Mouse (Mus musculus) right cerebral cortex, postnatal 10 days (tissue): ENCODE data around the gene Dbnl.

Experiments used
- DNase-seq, 2 experiments: peaks; one replicate each; pipeline ENCODE4 v3.0.0; 2021; ENCODE audit warnings: low spot score in 2 of 2

Gene Dbnl

DNA sequence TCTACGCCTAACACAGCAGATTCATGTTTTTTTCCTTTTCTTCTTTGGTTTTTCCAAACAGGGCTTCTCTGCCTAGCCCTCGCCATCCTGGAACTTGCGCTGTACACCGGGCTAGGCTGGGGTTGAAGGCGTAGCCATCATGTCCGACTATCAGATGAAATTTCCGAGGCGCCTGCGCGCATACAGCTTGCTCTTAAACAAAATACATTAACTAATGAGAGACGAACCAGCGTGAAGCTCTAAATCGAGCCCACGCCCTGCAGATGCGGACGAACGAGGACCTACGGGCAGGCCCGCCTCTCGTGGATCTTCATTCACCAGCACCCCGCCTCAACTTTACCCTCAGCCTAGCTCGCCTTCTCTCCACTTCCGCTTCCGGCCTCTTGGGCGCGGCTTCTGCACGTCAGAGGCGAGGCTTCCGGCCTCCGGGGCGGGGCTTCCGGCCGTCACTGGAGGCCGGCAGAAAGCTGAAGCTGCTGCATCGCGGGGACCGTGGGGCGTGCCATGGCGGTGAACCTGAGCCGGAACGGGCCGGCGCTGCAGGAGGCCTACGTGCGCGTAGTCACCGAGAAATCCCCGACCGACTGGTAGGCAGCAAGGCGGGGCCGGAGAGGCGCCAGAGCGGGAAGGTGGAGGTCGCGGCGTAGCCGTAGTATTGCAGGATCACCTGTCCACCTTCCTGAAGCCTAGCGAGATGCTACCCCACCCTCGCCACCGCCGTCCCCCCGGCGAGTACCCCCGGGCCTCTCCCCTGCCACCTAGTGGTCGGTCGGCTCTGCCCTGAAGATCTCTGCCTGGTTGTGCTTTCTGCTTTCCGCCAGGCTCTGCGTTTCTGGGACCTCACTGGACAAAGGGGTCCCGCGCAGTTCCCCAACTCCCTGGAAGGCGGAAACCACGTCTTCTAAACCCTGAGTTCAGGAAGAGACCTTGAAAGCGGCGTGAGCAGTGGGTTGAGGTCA, at the start of gene Dbnl:
TSS of gene Dbnl (plus strand) at position 433 of the 959 bp plus-strand sequence.
- peak; percentile 97 for DNase-seq

DNA sequence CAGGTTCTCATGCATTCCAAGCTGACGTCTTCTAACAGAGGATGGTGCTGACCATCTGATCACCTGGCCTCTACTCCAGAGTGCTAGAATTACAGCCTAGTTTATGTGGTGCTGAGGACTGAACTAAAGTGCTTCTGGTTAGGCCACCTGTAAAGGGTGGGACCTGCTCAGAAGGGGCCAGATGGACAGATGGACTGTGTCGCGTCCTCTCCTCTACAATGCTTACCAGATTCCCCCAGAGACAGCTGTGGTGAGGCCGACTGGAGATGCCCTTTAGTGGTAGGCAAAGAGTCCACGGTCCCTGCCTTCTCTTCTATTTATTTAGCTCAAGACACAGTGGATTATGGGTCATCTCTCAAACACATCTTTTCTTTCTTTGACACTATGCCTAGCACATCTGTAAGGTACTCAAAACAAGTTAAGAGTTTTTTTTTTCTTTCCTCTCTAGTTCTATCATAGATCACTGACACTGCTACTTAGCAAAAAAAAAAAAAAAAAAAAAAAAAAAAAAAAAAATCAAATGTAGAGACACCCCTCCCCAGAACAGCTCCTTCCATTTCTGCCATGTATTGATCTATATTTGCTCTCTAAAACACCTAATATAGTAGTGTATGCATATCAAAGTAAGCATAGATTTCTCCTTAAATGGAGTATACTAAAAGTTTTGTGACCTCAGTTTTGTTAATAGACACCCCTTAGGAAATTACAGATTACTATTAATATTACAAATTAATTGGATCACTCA, 49.2 kb upstream of the Dbnl start:
- no peak for DNase-seq

DNA sequence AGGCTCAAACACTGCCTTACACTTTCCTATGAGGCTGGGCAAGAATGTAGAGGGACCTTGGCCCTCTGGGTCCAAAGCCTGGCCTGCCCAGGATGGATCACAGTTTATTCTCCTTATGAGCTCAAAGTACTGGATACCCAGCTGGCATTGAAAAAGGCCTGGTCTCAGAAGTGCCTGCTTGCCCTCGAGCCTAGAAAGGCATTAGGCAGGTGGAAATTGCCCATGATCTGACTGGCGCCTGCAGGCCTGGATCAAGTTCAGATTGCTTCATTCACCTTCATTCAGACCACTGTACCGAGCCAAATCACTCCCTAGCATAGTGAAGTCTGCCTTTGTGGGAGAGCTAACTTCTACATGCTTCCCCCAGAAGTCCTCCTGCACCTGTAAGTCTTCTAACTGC, 48.4 kb upstream of the Dbnl start:
- DNase-seq = no peak

DNA sequence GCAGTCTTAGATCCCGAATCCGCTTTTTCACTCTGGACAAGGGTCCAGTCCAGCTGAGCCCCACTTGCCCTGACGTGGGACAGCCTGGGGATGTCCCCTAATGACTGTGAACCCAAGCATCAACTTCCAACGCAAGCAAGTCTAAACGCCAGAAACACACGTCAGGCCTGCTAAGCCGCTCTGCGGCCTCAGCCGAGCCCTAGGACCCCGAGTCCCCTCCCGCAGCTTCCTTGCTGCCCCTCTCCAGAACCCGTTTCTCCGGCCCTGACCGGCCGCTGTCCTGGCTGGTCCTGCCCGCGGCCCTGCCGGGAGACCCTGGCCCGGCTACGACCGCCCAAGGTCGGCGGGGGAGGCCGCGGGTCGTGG, 47.7 kb upstream of the Dbnl start:
- DNase-seq = no peak

DNA sequence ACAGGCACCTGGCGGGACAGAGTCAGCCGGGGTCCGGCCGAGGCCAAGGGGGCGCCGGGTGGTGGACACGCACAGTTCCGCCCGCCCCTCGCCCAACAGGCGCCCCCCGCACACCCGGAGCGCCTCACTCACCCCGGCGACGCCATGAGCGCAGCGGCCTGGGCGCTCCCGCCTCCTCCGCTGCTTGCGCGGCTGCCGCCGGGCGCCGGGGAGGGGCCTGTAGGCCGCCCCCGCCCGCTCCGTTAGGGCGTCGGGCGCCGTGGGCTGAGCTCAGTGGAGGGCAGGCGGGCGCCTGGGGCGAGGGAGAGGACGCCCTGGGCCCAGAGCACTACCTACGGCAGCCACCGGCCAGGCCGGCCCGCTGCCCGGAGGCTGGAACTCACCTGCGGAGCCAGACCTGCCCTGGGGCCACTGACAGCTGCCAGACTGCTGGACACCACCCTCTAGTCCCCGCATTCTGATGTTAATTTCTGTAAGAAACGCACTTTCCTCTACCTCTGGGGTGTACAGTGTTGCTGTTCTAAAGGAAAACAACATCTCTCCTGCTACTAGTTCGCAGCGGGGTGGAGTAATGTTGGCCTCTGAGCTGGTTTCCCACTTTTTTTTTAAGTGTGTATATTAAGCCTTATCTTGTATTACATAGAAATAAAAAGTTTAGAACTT, 47.2 kb upstream of the Dbnl start:
- DNase-seq = peak; percentile 80 to 83

DNA sequence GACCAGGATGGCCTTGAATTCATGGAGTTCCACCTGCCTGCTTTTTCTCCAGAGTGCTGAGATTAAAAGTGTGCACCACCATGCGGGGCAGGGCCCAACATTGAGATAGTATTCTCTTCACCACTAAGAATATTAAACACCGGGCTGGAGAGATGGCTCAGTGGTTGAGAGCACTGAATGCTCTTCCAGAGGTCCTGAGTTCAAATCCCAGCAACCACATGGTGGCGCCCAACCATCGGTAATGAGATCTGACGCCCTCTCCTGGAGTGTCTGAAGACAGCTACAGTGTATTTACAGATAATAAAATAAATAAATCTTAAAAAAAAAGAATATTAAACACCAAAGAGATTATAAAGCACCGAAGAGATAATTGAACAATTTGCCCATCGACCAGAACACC, 46.2 kb upstream of the Dbnl start:
- DNase-seq = no peak

DNA sequence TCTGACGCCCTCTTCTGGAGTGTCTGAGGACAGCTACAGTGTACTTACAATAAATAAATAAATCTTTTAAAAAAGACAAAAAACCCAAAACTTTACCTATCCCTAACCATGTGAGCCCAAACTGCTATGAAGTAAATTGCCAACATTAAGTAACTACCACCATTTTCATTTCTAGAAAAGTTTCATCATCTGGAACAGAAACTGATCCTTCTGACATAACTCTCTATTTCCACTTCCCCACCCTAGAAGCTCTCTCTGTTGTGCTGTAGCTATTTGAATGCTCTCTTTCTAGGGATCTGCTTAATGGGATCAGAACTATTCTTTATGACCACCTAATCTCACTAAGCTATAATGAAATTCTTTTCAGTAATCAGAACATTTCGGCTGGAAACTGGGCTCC, 43.3 kb upstream of the Dbnl start:
- DNase-seq = no peak

DNA sequence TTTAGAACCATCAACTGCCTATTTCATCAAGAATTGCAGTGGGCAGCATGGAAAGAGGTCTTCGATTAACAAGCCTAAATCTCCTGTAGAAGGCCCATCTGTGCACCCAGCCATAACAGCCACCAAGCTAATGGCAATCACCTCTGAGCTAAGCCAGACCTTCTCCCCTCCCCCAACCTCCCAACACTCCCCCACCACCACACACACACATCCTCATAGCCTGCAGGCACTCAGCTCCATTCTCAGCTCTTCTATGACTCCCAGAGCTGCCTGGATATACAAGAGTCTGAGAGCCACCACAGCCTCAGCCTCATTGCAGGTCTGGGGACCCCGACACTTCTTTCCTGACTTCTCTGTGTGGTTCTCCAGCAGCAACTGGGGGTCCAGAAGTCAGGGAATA, 34.5 kb upstream of the Dbnl start:
- DNase-seq = no peak

DNA sequence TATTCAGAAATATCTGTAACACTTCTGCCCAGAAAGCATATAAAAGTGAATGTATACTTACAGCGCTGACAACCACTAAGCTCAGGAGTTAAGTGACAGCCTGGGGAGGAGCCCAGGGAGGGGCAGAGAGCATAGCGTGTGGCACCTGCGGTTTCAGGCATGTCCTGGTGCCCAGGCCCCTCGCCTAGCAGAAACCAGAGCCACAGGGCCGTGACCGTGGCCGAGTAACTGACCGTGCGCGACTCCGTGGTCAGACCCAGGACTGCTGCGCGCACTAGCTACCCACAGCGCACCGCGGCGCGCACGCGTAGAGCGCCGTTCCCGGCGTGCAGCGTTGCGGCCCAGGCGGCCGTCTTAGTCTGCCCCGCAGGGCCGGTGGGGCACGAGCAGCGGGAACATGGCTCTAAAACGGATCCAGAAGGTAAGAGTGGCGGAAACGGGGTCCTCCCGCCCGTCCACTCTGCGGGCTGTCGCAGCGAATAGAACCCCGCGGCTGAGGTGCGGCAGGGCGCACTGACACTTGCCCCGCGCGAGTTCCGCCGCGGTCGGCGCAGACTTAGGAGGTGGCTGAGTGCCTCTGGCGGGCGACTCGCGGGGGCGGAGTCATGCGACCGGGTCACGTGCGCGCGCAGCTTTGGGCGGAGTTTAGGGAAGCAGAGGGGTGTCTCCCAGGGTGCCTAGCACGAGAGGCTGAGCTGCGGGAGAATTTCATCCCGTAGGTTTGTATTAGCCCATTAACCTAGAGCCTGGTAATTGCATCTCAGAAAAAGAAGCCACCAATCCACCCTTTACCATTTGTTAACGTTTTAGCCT, 26.3 kb upstream of the Dbnl start, which contains the start of gene Urgcp:
TSS of gene Urgcp (minus strand) at position 557 of the 813 bp plus-strand sequence.
- DNase-seq = peak; percentile 93 to 95

DNA sequence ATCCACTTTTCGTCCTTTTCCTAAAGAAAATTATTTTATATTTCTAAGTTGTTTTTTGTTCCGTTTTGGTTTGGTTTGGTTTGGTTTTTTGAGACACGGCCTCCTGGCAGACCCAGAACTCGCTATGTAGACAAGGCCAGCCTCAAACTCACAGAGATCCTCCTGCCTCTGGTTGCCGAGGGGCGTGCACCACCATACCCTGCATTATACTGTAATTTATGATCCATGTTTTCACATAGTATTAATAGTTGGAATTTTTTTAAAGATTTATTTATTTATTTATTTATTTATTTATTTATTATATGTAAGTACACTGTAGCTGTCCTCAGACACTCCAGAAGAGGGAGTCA, 25.7 kb upstream of the Dbnl start:
- DNase-seq = no peak

DNA sequence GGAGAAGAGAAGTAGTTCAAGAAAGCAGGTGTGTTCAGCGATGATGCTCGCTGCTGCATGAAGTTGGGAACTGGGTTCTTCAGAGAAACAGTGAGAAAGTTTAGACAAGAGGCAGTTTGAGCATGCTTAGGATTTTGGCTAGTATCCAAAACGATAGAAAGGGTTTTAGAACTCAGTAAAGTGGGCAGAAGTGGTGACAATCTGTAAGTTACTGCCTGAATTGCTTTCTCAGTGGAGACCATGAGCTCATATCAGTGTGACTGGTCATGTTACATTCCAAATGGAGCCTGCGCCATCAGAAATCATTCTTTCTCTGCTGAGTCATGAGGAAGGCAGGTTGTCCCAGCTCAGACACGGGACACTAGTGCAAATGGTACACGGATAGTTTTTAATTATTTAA, 22.3 kb upstream of the Dbnl start:
- no peak for DNase-seq

DNA sequence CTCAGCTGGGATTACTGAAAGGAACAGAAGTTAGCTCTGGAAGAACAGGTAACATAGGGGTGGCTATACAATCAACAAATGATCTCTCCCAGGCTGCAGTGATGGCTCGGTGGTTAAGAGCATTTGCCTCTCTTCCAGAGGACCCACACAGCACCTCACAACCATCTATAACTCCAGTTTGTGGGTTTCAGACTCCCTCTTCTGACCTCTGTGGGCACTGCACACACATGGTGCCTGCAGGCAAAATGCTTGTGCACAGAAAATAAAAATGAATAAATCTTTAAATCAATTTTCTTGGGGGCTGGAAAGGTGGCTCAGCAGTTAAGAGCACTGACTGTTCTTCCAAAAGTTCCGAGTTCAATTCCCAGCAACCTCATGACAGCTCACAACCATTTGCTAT, 9.8 kb upstream of the Dbnl start:
- no peak for DNase-seq

DNA sequence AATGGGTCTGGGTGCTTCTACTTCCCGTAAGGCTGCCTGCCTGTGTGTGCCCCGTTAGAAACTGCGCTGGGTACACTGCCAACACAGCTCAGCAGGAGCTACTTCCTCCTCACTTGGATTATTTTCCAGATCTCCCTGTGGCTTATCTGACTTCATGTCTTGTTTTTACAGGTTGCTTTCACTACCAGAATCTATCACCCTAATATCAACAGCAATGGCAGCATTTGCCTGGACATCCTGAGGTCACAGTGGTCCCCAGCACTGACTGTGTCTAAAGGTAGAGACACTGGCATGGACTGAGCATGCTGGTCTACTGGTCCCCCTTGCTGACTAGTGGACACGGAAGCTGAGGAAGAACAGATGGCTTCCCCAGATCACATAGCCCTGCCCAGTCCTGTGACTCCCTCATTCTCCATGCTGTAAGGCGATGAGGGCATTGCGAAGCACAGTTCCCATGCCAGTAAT, 8.2 kb upstream of the Dbnl start:
- DNase-seq = no peak

DNA sequence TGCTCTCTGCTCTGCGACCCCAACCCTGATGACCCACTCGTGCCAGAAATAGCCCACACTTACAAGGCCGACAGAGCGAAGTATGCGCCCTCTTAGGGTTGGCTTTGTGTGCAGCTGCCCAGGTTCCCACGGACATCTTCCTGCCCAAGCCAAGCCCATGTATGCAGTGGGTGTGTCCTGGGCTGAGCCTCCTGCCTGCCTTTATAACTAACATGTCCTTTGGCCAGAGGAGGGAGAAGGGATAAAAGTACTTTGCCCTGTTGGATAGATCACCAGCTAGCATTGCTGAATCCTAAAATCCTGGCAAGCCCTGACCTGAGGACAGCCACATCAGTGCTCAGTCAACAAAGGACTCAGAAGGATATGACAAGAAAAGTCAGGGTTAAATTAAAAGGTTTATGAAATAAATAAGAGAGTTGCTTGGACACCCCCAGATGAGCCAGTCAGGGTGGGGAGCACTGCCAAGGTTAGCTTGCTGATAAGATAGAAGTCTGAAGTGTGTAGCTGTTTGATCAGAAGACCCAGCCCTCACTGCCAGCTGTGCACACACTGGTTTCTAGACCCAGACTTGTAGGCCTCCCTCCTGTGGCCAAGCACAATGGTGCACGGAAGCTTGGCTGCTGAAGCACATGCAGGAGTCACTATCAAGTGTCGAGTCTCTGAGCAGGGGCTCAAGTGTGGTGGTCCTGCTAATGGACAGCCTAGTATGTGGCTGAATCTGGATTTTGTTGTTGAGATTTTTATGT, 5.9 kb upstream of the Dbnl start:
- DNase-seq = no peak

DNA sequence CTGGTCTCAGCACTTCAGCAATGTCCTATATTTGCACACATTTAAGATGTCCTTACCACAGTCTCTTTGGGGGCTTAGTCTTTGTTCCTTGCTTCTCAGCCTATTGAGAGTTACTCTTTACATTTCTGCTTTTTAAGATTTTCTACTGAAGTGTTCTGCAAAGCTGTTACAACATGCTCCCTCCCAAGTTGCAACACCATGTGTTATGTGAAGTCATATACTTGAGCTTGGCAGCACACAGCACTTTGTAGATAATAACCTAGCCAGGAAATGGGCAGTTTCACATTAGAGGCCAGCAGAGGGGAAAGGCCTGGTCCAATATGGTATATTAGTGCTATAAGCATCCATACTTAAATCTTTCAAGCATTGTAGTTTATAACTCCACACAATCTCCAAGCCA, 2.6 kb upstream of the Dbnl start:
- no peak for DNase-seq

DNA sequence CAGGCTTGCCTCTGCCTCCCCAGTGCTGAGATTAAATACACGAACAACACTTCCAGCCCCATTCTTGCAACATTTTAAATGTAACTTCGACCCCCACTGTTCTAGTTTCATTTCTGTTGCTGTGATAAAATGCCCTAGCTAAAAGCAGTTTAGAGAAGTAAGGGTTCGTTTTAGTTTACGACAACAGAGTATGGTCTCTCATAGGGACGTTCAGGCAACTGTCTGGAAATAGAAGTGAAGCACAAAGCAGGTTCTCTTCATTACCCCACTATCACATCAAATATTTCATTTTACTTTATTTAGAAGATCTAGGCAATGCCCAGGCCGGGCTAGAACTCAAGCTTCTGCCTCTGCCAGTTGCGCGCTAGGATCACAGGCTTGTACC, 625 bp upstream of the Dbnl start:
- DNase-seq = no peak

DNA sequence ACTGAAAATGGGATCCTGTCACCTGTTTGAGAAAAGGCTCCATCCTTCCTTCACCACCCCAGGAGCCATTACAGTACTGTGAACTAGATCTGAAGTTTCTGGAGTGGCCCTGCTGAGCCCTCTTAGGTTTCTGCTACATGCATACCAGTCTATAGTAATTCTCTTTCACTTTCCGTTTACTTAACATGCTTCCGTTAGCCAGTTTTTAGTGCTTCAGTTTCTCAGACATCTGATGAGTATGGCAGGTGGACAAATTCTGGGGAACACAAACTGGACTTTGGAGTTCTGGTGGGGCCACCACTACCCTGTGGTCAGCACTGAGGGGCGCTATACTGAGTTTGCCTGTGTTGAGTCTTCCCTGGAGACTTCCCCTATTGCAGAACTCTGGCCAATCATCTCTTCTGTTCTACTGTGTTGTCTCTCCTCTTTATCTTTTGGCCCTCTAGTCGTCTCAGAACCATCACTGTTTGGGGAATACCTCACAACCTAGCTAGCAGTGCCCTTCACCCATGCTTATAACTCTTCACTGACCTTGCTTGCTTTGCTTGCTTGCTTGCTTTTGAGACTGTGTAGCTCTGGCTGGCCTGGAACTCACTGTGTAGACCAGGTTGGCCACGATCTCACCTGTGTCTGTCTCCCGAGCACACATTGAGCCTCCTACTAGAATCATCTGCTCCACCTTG, 924 bp downstream of the Dbnl start:
- no peak for DNase-seq

DNA sequence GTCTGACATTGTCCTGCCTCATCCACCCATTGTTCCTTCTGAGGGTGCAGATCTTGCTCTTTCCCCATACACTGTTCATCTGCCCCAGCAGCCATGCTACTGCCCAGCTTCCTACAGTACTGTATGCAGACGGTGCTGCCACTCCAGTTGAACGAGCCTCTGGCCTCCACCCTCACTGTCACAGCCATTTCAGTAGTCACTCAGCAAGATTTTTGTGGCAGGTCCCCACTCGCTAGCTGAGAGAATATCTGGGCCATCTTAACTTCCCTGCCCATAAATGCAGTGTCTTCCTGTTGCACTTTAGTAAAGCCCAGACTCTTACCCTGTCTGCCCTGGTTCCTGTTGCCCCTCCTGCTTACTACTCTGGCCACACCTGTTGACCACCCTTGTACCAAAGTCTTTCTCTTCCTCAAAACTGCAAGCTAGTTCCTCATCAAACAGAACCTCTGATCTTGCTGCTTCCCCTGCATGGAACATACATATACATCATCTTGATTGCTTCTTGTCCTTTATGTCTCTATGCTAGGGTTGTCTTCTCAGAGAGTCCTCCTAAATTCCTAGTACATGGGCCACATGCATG, 1.6 kb downstream of the Dbnl start:
- DNase-seq = no peak

DNA sequence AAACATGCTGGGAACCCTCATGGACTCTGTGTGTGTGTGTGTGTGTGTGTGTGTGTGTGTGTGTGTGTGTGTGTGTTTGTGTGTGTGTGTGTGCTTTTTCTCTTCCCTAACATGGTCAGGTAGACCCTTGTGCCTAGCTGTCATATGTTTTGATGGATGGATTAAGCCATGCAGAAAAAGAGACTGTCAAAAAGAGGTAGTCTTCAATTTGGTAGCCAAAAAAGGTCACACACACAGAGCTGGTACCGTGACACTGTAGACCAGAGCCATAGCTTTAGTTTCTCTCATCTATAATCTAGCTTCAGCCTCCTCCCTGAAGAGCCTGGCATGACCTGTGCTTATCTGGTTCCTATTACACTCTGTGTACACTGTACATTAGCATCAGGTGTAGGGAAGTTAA, 2.1 kb downstream of the Dbnl start:
- peak in 1 of 2 experiments; percentile 7 for DNase-seq

DNA sequence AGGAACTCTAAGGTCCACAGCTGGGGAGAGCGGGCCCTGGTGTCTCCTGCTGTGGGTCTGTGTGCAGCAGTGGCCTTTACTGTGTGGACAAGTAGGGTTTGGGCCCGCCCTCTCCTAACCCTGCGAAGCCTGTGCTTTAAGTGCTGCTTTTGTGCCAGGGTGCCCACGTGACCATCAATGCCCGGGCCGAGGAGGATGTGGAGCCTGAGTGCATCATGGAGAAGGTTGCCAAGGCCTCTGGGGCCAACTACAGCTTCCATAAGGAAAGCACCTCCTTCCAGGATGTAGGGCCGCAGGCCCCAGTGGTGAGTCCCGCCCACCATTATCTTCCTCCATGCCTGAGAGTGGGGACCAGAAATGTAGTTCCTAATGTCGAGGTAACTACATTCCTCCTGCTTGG, 7.0 kb downstream of the Dbnl start:
- DNase-seq = no peak
